Mouse (Mus musculus) kidney, embryonic 16.5 days (tissue): ENCODE measurements around the gene Prss56. TPM values are rescaled to one million over a fixed set of nuclear protein-coding genes. Genes with fewer than 3 reads are reported as not detected.

Experiments
- ATAC-seq: fragments of 200-750 bp; cut with Nextera tagmentation; 2 replicates; pipeline ENCODE4 v1.8.0; 2017; ENCODE audit warnings: moderate TSS enrichment; ENCODE audit not compliant: low FRiP score, low TSS enrichment
- H3K27ac ChIP-seq: fragments of 300-500 bp; sonication (generic); 2 replicates; pipeline ENCODE4 v1.5.1; 2014; ENCODE audit warnings: low read length
- H3K27me3 ChIP-seq: fragments of 300-500 bp; sonication (generic); 2 replicates; pipeline ENCODE4 v1.6.1; 2014; ENCODE audit warnings: low read length, control low read depth, mixed read lengths; ENCODE audit not compliant: insufficient read depth
- H3K36me3 ChIP-seq: fragments of 300-500 bp; sonication (generic); 2 replicates; pipeline ENCODE4 v1.6.1; 2014; ENCODE audit warnings: low read length, control low read depth, mixed read lengths; ENCODE audit not compliant: insufficient read depth
- H3K4me1 ChIP-seq: fragments of 300-500 bp; sonication (generic); 2 replicates; pipeline ENCODE4 v1.6.1; 2014; ENCODE audit warnings: low read length, control low read depth, mixed read lengths; ENCODE audit not compliant: insufficient read depth
- H3K4me2 ChIP-seq: fragments of 300-500 bp; sonication (generic); replicated peaks from 2 replicates; pipeline ENCODE4 v1.6.1; 2014; ENCODE audit warnings: low read depth, low read length
- H3K4me3 ChIP-seq: fragments of 300-500 bp; sonication (generic); 2 replicates; pipeline ENCODE4 v1.5.1; 2014; ENCODE audit warnings: mild to moderate bottlenecking, low read length
- H3K9ac ChIP-seq: fragments of 300-500 bp; sonication (generic); replicated peaks from 2 replicates; pipeline ENCODE4 v1.6.1; 2014; ENCODE audit warnings: low read length
- H3K9me3 ChIP-seq: fragments of 300-500 bp; sonication (generic); 2 replicates; pipeline ENCODE4 v1.6.1; 2016; ENCODE audit warnings: low read length, control low read depth
- WGBS: fragments of 180-500 bp; shearing (Covaris S2); extraction: QIAGEN DNeasy Blood & Tissue Kit; methylation state at CpG from one replicate; pipeline ENCODE4 v1.1.7; 2014; 5-methylcytosine and 5-hydroxymethylcytosine counted together
- polyA plus RNA-seq: library from polyadenylated mRNA; unstranded; fragments of >200 nt; fragmentation: Nextera tagmentation; extraction: Ambion mirVana; gene quantifications from 2 replicates; pipeline ENCODE4 v1.2.1, GENCODE M21; 2015

The Prss56 gene
- polyA plus RNA-seq, 1 experiment from 2014 or later = not detected

DNA sequence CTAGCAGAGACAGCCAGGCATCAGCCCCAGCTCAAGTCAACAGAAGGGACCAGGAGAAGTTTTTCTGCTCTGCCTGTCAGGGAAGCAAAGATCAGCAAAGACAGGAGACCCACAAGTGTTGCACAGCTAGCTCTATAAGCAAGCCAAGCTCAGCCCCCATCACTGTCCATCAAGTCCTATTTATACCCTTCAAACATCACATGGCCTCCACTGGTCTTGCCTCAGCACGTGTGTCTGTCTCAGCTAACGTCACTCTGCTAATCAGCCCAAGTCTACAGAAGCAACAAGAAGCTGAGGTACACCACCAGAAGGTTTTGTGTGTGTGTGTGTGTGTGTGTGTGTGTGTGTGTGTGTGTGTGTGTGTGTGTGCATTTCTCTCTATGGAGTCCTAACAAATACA, 17.7 kb downstream of the Prss56 start:
- no peak for ATAC-seq
- Histone ChIP-seq H3K36me3 (no peaks in the 10 kb centered on the region), H3K4me3 (no peak overlapping the region), H3K9ac (no peak overlapping the region), H3K4me2 (no peak overlapping the region), H3K27me3 (no peaks in the 10 kb centered on the region), H3K9me3 (peaks cover 2% of the 10 kb centered on the region; the same call in 1 of the 2 replicates), H3K27ac (no peak overlapping the region), H3K4me1 (peaks cover 10% of the 10 kb centered on the region)
- 63% methylated on average over 2 of the region's 2 CpGs for WGBS

DNA sequence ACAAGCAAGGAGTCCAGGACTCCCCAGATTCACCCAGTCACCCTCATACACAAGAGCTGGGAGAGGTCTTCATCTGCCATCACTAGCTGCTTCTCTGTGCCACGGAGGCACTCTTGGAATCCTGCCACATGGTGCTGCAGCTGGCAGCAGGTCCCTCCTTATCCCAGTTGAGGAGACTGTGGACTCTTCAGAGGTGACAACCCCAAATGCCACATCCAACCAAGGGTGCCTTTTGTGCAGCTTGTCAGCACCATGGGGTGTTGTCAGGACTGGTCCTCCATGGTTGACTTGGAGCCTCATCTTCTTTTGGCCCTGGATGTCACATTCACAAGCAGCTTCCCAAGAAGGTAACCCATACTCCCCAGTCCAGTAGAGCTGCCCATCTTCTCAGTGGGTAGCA, 18.7 kb downstream of the Prss56 start:
- 62% methylated on average over 1 of the region's 1 CpGs for WGBS
- Histone ChIP-seq H3K4me1 (peaks cover 14% of the 10 kb centered on the region), H3K27me3 (peaks cover 3% of the 10 kb centered on the region; the same call in 1 of the 2 replicates), H3K4me3 (no peak overlapping the region), H3K27ac (no peak overlapping the region), H3K36me3 (no peaks in the 10 kb centered on the region), H3K4me2 (no peak overlapping the region), H3K9ac (no peak overlapping the region), H3K9me3 (peaks cover 2% of the 10 kb centered on the region; the same call in 1 of the 2 replicates)
- ATAC-seq = no peak

DNA sequence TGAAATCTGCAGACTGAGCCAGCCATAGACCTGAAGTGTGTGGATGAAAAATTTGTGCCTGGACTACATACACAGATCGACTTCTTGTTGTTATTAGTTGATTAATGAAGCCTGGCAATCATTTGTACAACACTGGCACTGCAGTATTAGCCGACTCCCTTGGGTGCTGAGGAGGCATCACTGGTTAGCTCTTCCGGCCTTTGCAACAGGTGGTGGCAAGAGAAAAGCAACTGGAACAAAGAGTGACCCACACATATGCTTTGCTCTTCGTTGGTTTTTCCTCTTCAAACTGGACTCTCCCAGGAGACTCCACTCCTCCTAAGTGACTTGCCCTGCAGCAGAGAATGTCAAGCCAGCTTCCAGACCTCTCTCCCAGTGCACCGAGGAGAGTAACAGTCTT, 20.7 kb downstream of the Prss56 start:
- peaks cover 9% of the 10 kb centered on the region for H3K4me1 ChIP-seq
- peaks cover 2% of the 10 kb centered on the region; the same call in 1 of the 2 replicates for H3K9me3 ChIP-seq
- H3K36me3 ChIP-seq = no peaks in the 10 kb centered on the region
- H3K4me3 ChIP-seq = no peak overlapping the region
- no peak overlapping the region for H3K4me2 ChIP-seq
- H3K9ac ChIP-seq = no peak overlapping the region
- no peak for ATAC-seq
- WGBS = 78% methylated on average over 5 of the region's 5 CpGs
- peaks cover 15% of the 10 kb centered on the region; the same call in 1 of the 2 replicates for H3K27me3 ChIP-seq
- H3K27ac ChIP-seq = no peak overlapping the region

DNA sequence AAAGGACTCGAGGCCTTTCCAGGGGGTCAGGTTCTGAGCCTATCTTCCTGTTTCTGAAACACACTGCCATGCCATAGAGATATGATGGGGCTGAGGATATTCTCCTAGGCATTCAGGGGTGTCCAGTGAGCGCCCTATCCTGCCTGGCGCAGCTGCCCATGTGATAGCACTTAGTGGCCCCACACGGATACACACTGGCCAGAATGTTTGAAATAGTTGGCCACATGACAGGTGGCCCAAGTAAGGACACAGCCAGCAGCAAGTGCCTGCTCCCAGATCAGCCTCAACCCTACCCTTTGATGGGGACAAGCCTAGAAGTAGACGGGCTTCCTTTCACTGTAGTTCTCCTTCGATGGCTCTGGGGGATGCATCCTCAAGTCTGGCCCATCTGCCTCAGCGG, 21.4 kb downstream of the Prss56 start, which contains the start of gene Chrng:
Gene Chrng, plus strand, starts transcription at position 193 of the 400 bp plus-strand sequence.
- Histone ChIP-seq H3K27me3 (peaks cover 15% of the 10 kb centered on the region; the same call in 1 of the 2 replicates), H3K9me3 (peaks cover 2% of the 10 kb centered on the region; the same call in 1 of the 2 replicates), H3K36me3 (no peaks in the 10 kb centered on the region), H3K4me1 (peaks cover 9% of the 10 kb centered on the region; the same call in 1 of the 2 replicates), H3K9ac (no peak within 1 kb of the TSS), H3K4me2 (no peak within 1 kb of the TSS), H3K27ac (no peak within 1 kb of the TSS), H3K4me3 (no peak within 1 kb of the TSS)
- no peak for ATAC-seq
- WGBS = 92% methylated on average over 7 of the region's 7 CpGs

- 46% methylated on average over 6 of the region's 6 CpGs for WGBS
- no peak for ATAC-seq
These were observed 21.9 kb downstream of the Prss56 start for GRCm38 (mm10) chr1:87205038-87205437.

GRCm38 (mm10) chr1:87205502-87205901, 22.4 kb downstream of the Prss56 start:
- Histone ChIP-seq H3K36me3 (no peaks in the 10 kb centered on the region), H3K9ac (no peak overlapping the region), H3K27ac (no peak overlapping the region), H3K4me3 (no peak overlapping the region), H3K4me2 (no peak overlapping the region), H3K27me3 (peaks cover 15% of the 10 kb centered on the region; the same call in 1 of the 2 replicates), H3K9me3 (peaks cover 2% of the 10 kb centered on the region; the same call in 1 of the 2 replicates), H3K4me1 (peaks cover 9% of the 10 kb centered on the region; the same call in 1 of the 2 replicates)
- ATAC-seq = peak; percentile 44; the same call in 1 of the 2 replicates
- WGBS = 25% methylated on average over 3 of the region's 3 CpGs

More at GRCm38 (mm10) chr1:87205038-87205437, 21.9 kb downstream of the Prss56 start:
- Histone ChIP-seq H3K27ac (no peak overlapping the region), H3K9ac (no peak overlapping the region), H3K4me1 (peaks cover 9% of the 10 kb centered on the region; the same call in 1 of the 2 replicates), H3K4me2 (no peak overlapping the region), H3K4me3 (no peak overlapping the region), H3K9me3 (peaks cover 2% of the 10 kb centered on the region; the same call in 1 of the 2 replicates), H3K27me3 (peaks cover 15% of the 10 kb centered on the region; the same call in 1 of the 2 replicates), H3K36me3 (no peaks in the 10 kb centered on the region)

DNA sequence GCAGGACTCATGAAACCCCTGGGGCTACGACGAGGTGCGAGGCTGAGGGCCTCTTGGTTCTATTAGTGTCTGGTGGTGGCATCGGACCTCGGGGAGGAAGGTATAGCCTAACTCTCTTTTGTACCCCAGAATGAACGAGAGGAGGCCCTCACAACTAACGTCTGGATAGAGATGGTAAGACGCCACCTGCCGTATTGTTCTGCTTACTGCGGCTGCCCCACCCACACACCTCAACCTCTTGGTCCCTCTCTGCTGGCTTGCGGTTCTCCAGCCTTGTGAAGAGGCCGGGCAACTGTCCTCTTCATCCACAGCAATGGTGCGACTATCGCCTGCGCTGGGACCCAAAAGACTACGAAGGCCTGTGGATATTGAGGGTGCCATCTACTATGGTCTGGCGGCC, 23.2 kb downstream of the Prss56 start:
- Histone ChIP-seq H3K27ac (no peak overlapping the region), H3K4me3 (no peak overlapping the region), H3K9me3 (peaks cover 2% of the 10 kb centered on the region; the same call in 1 of the 2 replicates), H3K4me2 (no peak overlapping the region), H3K9ac (no peak overlapping the region), H3K27me3 (peaks cover 15% of the 10 kb centered on the region; the same call in 1 of the 2 replicates), H3K36me3 (no peaks in the 10 kb centered on the region), H3K4me1 (peaks cover 9% of the 10 kb centered on the region; the same call in 1 of the 2 replicates)
- no peak for ATAC-seq
- 18% methylated on average over 17 of the region's 17 CpGs for WGBS

- 80% methylated on average over 4 of the region's 4 CpGs for WGBS
- Histone ChIP-seq H3K9ac (no peak overlapping the region), H3K4me1 (peaks cover 23% of the 10 kb centered on the region), H3K4me3 (no peak overlapping the region), H3K9me3 (no peaks in the 10 kb centered on the region), H3K4me2 (no peak overlapping the region), H3K27ac (no peak overlapping the region), H3K36me3 (no peaks in the 10 kb centered on the region), H3K27me3 (peaks cover 12% of the 10 kb centered on the region; the same call in 1 of the 2 replicates)
- no peak for ATAC-seq
These were observed 28.3 kb downstream of the Prss56 start for GRCm38 (mm10) chr1:87211431-87211830.

DNA sequence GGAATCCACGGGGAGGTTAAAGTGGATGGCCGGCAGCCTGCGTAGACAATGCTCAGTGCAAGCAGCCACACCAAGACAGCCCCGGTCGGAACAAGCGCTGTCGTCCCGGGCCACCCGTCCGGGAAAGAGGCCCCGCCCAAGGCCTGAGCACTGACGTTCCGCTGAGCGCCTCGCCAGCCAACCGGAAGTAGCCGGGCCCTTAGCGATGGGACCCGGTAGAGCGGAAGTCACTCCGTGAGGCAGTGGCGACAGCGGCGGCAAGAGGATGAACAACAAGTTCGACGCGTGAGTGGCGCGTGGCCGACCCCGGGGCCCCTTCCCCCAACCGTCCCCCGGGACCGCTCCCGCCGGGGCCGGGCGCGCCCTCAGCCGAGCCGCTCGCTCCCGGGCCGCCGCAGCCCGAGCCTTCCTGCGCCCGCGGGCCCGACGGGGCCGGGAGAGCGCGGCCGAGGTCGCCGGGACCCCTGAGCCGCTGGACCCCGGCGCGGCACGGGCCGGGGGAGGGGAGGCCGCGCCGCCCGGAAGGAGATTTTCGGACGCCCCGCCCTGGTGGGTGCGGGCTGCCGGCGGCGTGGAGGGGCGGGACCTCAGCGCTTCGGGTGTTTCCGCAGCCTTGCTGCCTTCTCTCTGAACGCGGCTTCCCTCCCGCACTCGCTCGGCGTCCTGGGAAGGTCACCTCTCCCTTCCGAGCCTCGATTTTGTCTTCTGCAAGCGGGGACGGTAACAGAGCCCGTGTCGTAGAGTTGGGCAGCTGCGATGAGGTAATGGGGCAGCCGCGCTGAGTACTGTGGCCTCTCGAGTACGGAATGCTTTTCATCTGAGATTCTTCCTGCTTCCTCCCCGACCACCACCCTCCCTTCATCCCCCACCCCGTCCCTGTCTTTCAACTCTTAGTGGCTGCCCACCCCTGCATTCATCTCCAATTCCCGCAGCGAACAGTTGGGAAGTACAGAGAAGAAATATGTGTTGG, 30.9 kb downstream of the Prss56 start, which contains the start of gene Eif4e2:
Gene Eif4e2, plus strand, starts transcription at position 180 of the 970 bp plus-strand sequence.
- Histone ChIP-seq H3K4me1 (peaks cover 32% of the 10 kb centered on the region), H3K4me2 (peak within 1 kb of the TSS; percentile 82), H3K4me3 (peak within 1 kb of the TSS; percentile 78), H3K27ac (peak within 1 kb of the TSS; percentile 99), H3K27me3 (no peaks in the 10 kb centered on the region), H3K9ac (peak within 1 kb of the TSS; percentile 99), H3K36me3 (0 out of 2 replicates have a peak, but pooled peaks cover 4% of the 10 kb centered on the region), H3K9me3 (no peaks in the 10 kb centered on the region)
- peak; percentile 96 for ATAC-seq
- under 1% methylated on average over 61 of the region's 99 CpGs for WGBS
